Mouse (Mus musculus) embryo, embryonic 11.5 days (tissue): ENCODE results near the gene Slc29a3.
"Not testable (repeated sequence)": the region's sequence is repeated elsewhere in the genome, so short reads cannot be mapped to it uniquely, and the experiment has no call there.

Experiments
- DNase-seq: peaks from one replicate; pipeline ENCODE4 v3.0.0-alpha.2; 2012; ENCODE audit warnings: low read depth, low spot score

Slc29a3 gene

GRCm38 (mm10) chr10:60767400-60767799 lies 14.8 kb upstream of the Slc29a3 start:
- no peak for DNase-seq

GRCm38 (mm10) chr10:60762126-60762525 lies 9.5 kb upstream of the Slc29a3 start:
- no peak for DNase-seq

GRCm38 (mm10) chr10:60760377-60760776 lies 7.8 kb upstream of the Slc29a3 start:
- peak; percentile 87 for DNase-seq

GRCm38 (mm10) chr10:60756992-60757391 lies 4.4 kb upstream of the Slc29a3 start:
- DNase-seq, result peak; percentile 38

GRCm38 (mm10) chr10:60756146-60756545 lies 3.6 kb upstream of the Slc29a3 start:
- DNase-seq, result no peak

- no peak for DNase-seq
Observed at GRCm38 (mm10) chr10:60753941-60754340, 1.3 kb upstream of the Slc29a3 start.

- DNase-seq, result no peak
Observed at GRCm38 (mm10) chr10:60753261-60753660, 667 bp upstream of the Slc29a3 start.

- no peak for DNase-seq
Observed at GRCm38 (mm10) chr10:60747667-60748212, 4.9 kb downstream of the Slc29a3 start.

- no peak for DNase-seq
Observed at GRCm38 (mm10) chr10:60746512-60746911, 6.1 kb downstream of the Slc29a3 start.

- DNase-seq, result no peak
Observed at GRCm38 (mm10) chr10:60744543-60745290, 7.9 kb downstream of the Slc29a3 start.

GRCm38 (mm10) chr10:60743681-60744080 lies 8.9 kb downstream of the Slc29a3 start:
- DNase-seq, result no peak

- no peak for DNase-seq
Observed at GRCm38 (mm10) chr10:60742942-60743341, 9.7 kb downstream of the Slc29a3 start.

GRCm38 (mm10) chr10:60742296-60742695 lies 10.3 kb downstream of the Slc29a3 start:
- DNase-seq, result not testable (repeated sequence)

- DNase-seq, result no peak
Observed at GRCm38 (mm10) chr10:60741435-60741834, 11.2 kb downstream of the Slc29a3 start.

- no peak for DNase-seq
Observed at GRCm38 (mm10) chr10:60739619-60740363, 12.8 kb downstream of the Slc29a3 start.

GRCm38 (mm10) chr10:60737886-60738640 lies 14.5 kb downstream of the Slc29a3 start:
- no peak for DNase-seq

GRCm38 (mm10) chr10:60737169-60737728 lies 15.3 kb downstream of the Slc29a3 start:
- DNase-seq, result no peak

- DNase-seq, result no peak
Observed at GRCm38 (mm10) chr10:60735737-60736136, 16.9 kb downstream of the Slc29a3 start.

GRCm38 (mm10) chr10:60733471-60733870 lies 19.1 kb downstream of the Slc29a3 start:
- no peak for DNase-seq

- no peak for DNase-seq
Observed at GRCm38 (mm10) chr10:60732397-60732861, 20.2 kb downstream of the Slc29a3 start.

GRCm38 (mm10) chr10:60731742-60732141 lies 20.9 kb downstream of the Slc29a3 start:
- DNase-seq, result no peak
